Comparison of ENCODE assay signal across 8 mouse cellular contexts in the genomic region with DNA sequence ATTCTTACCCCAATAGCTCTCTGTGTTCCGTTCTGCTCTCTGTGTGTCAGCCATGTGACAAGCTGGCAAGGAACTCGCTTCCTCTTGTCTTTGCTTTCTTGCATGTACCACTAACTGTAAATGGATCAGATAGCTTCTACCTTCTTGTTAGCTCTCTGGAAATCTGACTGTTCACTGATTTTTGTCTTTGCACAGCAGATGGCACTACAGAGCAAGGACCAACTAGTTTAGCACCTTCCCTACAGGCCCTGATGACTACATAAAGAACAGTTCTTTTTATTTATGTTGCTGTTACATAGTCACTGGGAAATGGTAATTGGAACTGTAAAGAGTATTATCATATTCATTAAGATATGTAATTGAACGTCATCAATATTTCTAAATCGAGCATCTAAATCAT.
DNase-seq lines count a peak whose midpoint lies in the region; ATAC-seq and TF ChIP-seq lines count a peak whose summit lies in the region.

No protein-coding gene starts in this region.

- no peak overlapping the region for H3K9ac ChIP-seq in heart, adult 2 months (ENCODE audit: low read depth, low read length)
- no peak overlapping the region for H3K9ac ChIP-seq in midbrain, embryonic 14.5 days (replicated peaks; ENCODE audit: low read length)
- H3K9ac ChIP-seq in midbrain, embryonic 11.5 days (ENCODE audit: low read length) = no peak overlapping the region

- no peak overlapping the region for H3K27ac ChIP-seq in heart, adult 2 months
- no peak overlapping the region for H3K27ac ChIP-seq in midbrain, embryonic 14.5 days (replicated peaks; ENCODE audit: low read depth, low read length)
- H3K27ac ChIP-seq in midbrain, embryonic 11.5 days (ENCODE audit: low read depth, low read length) = no peak overlapping the region

- no peak overlapping the region for H3K4me2 ChIP-seq in midbrain, embryonic 14.5 days (ENCODE audit: low read length)
- H3K4me2 ChIP-seq in midbrain, embryonic 11.5 days = no peak overlapping the region

- TF ChIP-seq CTCF in heart, adult 2 months (IDR thresholded peaks at IDR 0.05) = peak; percentile 45

- ATAC-seq in midbrain, embryonic 14.5 days (ENCODE audit: low FRiP score, low TSS enrichment) = no peak
- no peak for ATAC-seq in midbrain, embryonic 11.5 days (ENCODE audit: low FRiP score)

- TF ChIP-seq EP300 in heart, adult 2 months (IDR thresholded peaks at IDR 0.05; ENCODE audit: insufficient read depth, low read depth, low read length) = no peak

- no peaks in the 10 kb centered on the region for H3K79me2 ChIP-seq in heart, adult 2 months (replicated peaks; ENCODE audit: control insufficient read depth, insufficient read depth, low read length)

- no peaks in the 10 kb centered on the region for H3K4me1 ChIP-seq in heart, adult 2 months (ENCODE audit: control insufficient read depth, insufficient read depth, low read length)
- H3K4me1 ChIP-seq in midbrain, embryonic 14.5 days (ENCODE audit: control insufficient read depth, insufficient read depth, low read length) = no peaks in the 10 kb centered on the region
- no peaks in the 10 kb centered on the region for H3K4me1 ChIP-seq in midbrain, embryonic 11.5 days (ENCODE audit: control insufficient read depth, insufficient read depth, low read length)

- no peaks in the 10 kb centered on the region for H3K27me3 ChIP-seq in heart, adult 2 months (ENCODE audit: control insufficient read depth, insufficient read depth, low read length)
- no peaks in the 10 kb centered on the region for H3K27me3 ChIP-seq in midbrain, embryonic 14.5 days (ENCODE audit: control insufficient read depth, insufficient read depth, low read length)
- H3K27me3 ChIP-seq in midbrain, embryonic 11.5 days (ENCODE audit: control insufficient read depth, insufficient read depth, low read length) = no peaks in the 10 kb centered on the region

- no peak for DNase-seq in heart, adult 2 months
- DNase-seq in heart, adult 8-10 months (ENCODE audit: low spot score) = no peak
- peak; percentile 74 for DNase-seq in midbrain, embryonic 14.5 days
- no peak for DNase-seq in midbrain, embryonic 11.5 days (ENCODE audit: low spot score, missing footprints)
- peak; percentile 69 to 73 for DNase-seq in cerebellum, postnatal 10 days
- peak; percentile 28 for DNase-seq in right cerebral cortex, postnatal 14 days
- DNase-seq in urinary bladder, postnatal 10 days (ENCODE audit: low spot score) = no peak
- DNase-seq in liver = no peak

- no peaks in the 10 kb centered on the region for H3K9me3 ChIP-seq in midbrain, embryonic 14.5 days (ENCODE audit: control insufficient read depth, low read length)
- H3K9me3 ChIP-seq in midbrain, embryonic 11.5 days (ENCODE audit: control insufficient read depth, low read length) = no peaks in the 10 kb centered on the region

- 63% methylated on average over 4 of the region's 4 CpGs for WGBS in heart, adult 2 months
- WGBS in midbrain, embryonic 14.5 days = 71% methylated on average over 4 of the region's 4 CpGs
- 69% methylated on average over 4 of the region's 4 CpGs for WGBS in midbrain, embryonic 11.5 days

- H3K36me3 ChIP-seq in heart, adult 2 months (ENCODE audit: control insufficient read depth, insufficient read depth, low read length) = no peaks in the 10 kb centered on the region
- H3K36me3 ChIP-seq in midbrain, embryonic 14.5 days (ENCODE audit: control insufficient read depth, insufficient read depth, low read length) = no peaks in the 10 kb centered on the region
- H3K36me3 ChIP-seq in midbrain, embryonic 11.5 days (ENCODE audit: control insufficient read depth, insufficient read depth, low read length) = no peaks in the 10 kb centered on the region

- no peak overlapping the region for H3K4me3 ChIP-seq in heart, adult 2 months
- H3K4me3 ChIP-seq in midbrain, embryonic 14.5 days (replicated peaks; ENCODE audit: low read depth, low read length) = no peak overlapping the region
- no peak overlapping the region for H3K4me3 ChIP-seq in midbrain, embryonic 11.5 days (ENCODE audit: low read depth, low read length)

- TF ChIP-seq POLR2A in heart, adult 2 months (IDR thresholded peaks at IDR 0.05; ENCODE audit: insufficient read depth, low read depth, low read length) = no peak

- intact Hi-C loops in heart, adult 2 months (cut with DNase I) = no loop called here

Comparison
In these comparisons a context has a peak if more than half of its experiments do, and no peak if none do; other contexts are left out.
1. DNase-seq: peak in midbrain, embryonic 14.5 days (single experiment), cerebellum, postnatal 10 days (2 of 2) and right cerebral cortex, postnatal 14 days (single experiment); none in heart, adult 2 months (0 of 2), heart, adult 8-10 months (single experiment), midbrain, embryonic 11.5 days (single experiment), urinary bladder, postnatal 10 days (single experiment) and liver (single experiment).